Mouse (Mus musculus) Muller cell, postnatal 12 days (primary cell): ENCODE measurements around the gene Fbxo40.

Experiments
- DNase-seq: peaks from one replicate; pipeline ENCODE4 v3.0.0-alpha.2; 2015; ENCODE audit errors: inconsistent ontology term

Gene Fbxo40

DNA sequence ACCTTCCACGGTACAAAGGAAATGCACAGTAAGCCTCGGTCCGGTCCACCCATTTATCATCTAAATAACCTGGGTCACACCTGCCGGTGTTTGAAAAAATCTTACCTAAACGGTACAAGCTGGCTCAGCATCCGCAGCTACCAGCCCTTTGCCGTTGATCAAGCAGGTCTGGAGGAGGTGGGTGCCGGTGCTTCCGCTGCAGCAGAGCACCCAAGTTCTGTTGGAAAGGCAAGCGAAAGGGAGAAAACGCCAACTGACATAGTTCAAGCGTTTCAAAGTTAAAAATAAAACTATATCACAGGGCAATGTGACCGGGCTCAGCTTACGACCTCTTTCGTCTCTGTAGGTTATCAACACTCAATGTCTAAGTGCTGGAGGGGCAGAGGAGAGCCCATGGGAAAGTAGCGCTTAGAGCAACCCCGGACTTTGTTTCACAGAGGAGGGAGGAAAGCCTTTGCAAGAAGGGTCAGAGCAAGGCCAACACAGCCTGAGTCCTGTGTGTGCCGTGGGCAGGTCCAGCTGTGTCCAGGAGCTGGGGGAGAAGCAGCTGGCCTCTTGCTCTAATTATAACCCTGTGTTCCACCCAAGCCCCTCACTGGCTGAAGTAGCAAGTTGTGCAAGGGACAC lies at the start of gene Fbxo40:
Gene Fbxo40 (minus strand): TSS at position 469 of the 627 bp plus-strand sequence.
- no peak for DNase-seq

GRCm38 (mm10) chr16:37034751-37035150 lies 44.5 kb upstream of the Fbxo40 start:
- no peak for DNase-seq

DNA sequence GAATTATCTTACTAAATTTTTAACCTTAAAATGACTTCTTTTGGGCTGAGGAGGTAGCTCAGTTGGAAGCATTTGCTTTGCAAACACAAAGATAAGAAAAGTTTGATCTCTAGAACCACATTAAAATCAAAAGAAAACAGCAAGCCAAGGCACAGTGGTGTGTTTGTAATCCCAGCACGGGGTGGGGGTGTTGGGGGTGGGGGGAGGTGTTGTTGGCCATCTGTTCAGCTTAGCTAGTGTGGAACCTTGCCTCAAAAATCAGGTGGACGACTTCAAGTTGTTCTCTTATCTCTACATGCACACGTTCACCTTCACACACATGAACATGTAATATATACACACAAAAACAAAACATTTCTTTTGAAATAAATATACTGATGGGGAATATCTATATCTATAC lies 41.7 kb upstream of the Fbxo40 start:
- DNase-seq, result no peak

DNA sequence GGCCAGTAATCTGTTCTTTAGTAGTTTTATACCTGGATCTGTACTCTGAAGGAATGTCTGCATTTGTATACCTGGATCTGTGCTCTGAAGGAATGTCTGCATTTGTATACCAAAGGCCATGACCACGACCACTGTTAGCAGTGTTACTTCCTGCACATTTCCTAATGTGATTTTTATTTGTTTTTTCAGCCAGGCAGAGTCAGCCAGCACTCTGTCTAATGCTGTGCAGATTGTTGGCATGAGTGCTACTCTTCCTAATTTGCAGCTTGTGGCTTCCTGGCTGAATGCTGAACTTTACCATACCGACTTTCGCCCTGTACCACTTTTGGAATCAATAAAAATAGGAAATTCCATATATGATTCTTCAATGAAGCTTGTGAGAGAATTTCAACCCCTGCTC lies 37.3 kb upstream of the Fbxo40 start:
- DNase-seq, result no peak

GRCm38 (mm10) chr16:37012336-37012735 lies 22.1 kb upstream of the Fbxo40 start:
- DNase-seq, result no peak

DNA sequence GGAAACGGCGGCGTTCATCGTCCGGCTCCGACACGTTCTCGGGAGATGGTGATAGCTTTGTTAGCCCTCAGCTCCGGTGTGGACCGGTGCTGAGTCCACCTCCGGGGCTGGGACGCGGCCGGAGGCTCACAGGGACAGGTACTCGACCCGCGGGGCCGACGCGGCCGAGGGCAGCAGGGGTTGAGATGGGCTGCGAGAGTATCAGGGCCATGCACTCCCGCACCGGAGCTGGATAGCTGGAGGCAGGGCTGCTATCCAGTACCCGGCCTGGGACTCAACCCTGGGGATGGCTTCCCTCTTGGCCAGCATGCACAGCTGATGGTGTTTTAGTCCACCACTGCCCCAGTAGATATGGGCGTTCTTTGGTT lies 21.6 kb upstream of the Fbxo40 start:
- no peak for DNase-seq

DNA sequence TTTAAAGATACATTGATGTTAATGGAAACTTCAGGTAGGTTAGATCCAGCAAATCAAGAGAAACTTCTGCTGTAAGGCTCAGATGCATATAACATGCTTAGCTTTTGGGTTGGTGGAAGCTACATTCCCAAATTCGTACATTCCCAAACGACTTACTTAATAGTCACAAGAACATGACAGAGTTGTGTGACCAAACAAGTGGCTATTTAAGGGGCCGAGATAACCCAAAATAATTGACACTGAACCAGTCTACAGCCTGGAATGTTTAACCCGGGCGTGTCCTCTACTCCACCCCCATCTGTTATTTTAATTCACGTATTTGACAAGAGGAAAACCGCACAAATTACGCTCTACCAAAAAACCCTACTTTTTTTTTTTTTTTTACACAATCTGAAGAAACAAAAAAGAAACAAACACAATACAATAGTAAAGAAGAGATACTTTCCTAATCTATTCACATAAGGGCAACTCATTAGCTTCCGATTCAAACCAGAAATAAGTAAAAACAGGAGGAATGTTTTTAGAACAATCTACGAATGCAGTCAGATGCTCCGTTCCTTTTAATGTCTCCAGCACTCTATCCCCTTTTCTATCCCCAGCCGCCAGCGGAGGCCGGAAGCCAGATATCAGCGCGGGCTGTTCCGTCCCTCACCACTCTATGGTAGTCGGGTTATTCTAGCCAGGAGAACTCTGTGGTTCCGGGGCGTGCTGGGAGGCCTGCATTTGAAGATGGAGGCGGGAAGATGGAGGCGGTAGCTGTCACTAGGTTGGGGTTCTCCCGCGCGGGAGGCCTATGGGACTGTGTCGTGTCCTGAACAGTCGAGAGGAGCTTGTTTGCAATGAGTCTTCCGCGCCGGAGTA lies 21.0 kb upstream of the Fbxo40 start, which contains the start of gene Polq:
Gene Polq (plus strand): TSS at position 726 of the 861 bp plus-strand sequence.
- DNase-seq, result peak; percentile 92

- DNase-seq, result peak; percentile 78
These were observed 20.1 kb upstream of the Fbxo40 start for GRCm38 (mm10) chr16:37010370-37010769.

DNA sequence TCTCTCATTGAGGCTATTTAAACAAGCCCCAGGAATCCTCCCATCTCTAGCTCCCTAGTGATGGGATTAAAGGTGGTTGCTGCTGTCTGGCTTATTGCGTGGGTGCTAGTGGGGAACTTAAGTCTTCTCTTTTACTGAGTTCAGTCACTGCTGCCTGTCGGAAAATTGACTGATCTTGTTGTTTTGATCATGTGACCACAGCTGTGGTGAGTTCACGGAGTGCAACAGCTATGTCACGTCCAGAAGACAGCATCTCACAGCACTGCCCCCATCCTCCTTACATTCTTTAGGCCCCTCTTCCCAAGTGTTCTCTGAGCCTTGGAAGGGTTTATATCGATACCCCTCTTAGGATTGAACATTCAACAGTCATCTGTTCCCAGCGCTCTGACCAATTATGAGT lies 19.0 kb upstream of the Fbxo40 start:
- DNase-seq, result no peak

DNA sequence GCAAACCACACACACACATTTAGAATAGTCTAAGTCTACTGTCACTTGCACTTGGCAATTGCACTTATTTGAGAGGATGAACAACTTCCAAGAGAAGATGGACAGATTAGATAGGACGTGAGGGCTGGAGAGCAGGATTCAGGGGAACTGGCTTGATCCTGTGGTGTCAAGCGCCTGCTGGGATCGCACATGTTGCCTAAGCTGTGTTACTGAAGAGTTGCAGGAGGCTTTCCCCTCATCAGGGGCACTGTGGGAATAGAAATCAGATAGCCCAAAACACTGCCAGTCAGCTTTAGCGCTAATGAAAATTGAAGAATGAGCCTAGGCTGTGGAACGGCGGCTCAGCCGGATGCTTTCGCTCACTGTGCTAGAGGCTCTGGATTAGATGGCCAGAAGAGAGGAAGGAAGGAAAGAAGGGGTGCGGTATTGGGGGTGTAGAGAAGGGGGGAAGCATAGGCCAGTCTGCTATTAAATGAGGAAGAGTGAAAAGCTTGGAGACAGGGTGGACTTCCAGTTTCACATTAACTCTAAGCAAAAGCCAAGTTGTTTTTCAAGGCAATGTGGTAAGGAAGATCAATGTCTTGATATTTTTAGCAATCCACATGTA lies 9.2 kb upstream of the Fbxo40 start:
- DNase-seq, result no peak

DNA sequence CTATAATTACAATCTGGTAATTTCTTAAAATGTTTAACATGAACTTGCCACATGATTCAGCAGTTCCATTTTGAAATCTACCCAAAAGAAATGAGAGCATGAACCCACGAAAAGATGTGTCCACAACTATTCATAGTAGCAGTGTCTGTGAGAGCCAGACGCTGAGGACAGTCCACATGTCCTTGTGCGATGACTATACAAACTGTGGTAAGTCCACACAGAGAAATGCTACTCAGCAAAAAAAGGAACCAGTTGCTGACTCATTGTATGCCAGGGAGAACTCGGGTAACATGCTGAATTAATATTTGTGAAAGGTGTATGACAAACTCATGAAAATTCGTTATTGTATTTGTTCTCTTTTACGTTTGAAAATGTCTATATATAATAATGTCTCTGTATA lies 7.4 kb upstream of the Fbxo40 start:
- DNase-seq, result no peak

- no peak for DNase-seq
These were observed 774 bp downstream of the Fbxo40 start for GRCm38 (mm10) chr16:36989493-36989892.

DNA sequence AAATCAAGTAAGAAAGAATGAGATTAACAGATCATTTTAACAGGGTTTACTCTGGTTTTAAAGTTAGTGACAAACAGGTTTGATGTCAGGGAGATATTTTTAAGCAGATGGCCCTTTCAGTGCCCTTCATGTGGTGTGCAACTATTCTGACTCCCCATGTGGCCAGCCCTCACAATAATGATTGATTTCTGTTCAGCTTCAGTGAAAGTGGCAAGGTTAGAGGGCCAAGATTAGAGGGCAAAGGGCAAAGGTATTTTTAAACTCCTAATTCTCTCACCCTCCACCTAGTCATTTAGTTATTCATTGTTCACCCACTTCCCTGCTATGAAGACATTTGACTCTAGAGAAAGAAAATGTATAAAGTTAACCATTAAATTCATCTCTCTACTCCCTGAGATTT lies 2.2 kb downstream of the Fbxo40 start:
- DNase-seq, result no peak

DNA sequence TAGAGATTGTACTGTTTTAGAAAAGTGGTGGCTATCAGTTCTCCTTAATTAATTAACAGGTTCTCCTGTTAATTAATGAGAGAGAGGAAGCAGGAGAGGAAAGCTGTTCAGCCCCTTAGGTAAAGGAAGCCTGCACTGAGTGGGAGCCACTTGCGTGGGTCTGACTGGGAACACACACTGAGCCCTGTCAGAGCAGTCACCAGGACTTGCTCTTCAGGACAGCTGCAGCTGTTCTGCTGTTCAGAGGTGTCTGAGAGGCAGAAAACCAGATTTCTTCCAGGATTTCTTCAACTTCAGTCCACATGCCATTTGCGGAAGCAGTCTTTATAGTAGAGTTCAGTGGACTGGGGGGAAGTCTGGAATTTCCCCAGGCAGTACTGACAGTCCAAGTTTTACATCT lies 2.9 kb downstream of the Fbxo40 start:
- no peak for DNase-seq

GRCm38 (mm10) chr16:36985636-36986042 lies 4.6 kb downstream of the Fbxo40 start:
- no peak for DNase-seq

- no peak for DNase-seq
These were observed 6.5 kb downstream of the Fbxo40 start for GRCm38 (mm10) chr16:36983796-36984195.

GRCm38 (mm10) chr16:36979127-36979526 lies 11.1 kb downstream of the Fbxo40 start:
- no peak for DNase-seq

DNA sequence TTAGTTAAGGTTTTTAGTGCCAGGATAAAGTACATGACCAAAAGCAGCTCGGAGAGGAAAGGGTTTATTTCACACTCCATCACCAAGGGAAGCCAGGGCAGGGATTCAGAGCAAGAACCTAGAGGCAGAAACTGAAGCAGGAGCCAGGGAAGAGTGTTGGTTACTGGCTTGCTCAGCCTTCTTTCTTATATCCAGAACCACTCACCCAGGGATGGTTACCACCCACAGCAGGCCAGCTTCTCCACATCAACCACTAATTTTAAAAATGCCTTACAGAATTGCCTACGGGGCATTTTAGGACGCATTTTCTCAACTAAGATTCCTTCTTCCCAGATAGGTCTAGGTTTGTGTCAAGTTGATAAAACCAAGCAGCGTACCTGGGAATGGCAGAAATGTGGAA lies 26.9 kb downstream of the Fbxo40 start:
- DNase-seq, result no peak

GRCm38 (mm10) chr16:36955106-36955505 lies 35.2 kb downstream of the Fbxo40 start:
- no peak for DNase-seq

DNA sequence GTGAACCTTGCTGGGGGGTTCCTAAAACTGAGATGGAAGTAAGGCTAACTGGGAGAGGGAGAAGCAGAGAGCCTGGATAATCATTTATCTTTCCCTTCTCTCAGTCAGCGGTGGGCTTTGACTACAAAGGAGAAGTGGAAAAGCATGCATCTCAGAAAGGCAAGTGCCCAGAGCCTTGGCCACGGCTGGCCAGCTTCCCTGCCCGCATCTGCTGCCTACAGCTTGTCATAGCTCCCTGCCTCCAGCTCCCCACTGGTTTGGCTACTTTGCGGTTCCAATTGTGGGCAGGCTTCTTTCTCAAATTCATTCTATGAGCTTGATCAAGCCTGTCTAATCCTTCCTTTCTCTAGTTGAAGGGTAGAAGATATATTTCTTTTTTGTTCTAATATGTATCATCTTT lies 39.2 kb downstream of the Fbxo40 start:
- DNase-seq, result peak; percentile 59

GRCm38 (mm10) chr16:36949614-36950336 lies 40.5 kb downstream of the Fbxo40 start:
- no peak for DNase-seq

DNA sequence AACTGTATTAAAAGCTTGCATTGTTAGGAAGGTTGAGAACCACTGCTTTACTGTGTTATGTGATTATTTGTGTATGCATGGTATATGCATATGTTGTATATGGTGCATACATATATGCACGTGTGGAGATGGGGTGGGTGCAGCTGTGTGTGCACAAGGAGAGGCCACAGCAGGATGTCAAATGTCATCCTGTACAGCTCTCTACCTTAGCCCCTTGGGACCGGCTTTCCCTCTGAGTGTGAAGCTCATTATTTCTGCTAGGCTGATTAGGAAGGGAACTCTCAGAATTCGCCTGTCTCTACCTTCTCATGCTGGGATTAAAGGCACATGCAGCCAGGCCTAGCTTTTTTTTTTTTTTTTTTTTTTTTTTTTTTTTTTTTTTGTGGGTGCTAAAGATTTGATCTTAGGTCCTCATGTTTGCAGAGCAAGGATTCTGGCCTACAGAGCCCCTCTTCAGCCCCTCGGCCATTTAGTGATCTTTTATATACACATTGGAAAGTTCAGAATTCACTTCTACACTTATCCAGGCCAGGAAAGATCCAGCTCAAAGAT lies 42.5 kb downstream of the Fbxo40 start:
- no peak for DNase-seq
